Mouse (Mus musculus): ENCODE measurements around the gene Sik3.

DNA sequence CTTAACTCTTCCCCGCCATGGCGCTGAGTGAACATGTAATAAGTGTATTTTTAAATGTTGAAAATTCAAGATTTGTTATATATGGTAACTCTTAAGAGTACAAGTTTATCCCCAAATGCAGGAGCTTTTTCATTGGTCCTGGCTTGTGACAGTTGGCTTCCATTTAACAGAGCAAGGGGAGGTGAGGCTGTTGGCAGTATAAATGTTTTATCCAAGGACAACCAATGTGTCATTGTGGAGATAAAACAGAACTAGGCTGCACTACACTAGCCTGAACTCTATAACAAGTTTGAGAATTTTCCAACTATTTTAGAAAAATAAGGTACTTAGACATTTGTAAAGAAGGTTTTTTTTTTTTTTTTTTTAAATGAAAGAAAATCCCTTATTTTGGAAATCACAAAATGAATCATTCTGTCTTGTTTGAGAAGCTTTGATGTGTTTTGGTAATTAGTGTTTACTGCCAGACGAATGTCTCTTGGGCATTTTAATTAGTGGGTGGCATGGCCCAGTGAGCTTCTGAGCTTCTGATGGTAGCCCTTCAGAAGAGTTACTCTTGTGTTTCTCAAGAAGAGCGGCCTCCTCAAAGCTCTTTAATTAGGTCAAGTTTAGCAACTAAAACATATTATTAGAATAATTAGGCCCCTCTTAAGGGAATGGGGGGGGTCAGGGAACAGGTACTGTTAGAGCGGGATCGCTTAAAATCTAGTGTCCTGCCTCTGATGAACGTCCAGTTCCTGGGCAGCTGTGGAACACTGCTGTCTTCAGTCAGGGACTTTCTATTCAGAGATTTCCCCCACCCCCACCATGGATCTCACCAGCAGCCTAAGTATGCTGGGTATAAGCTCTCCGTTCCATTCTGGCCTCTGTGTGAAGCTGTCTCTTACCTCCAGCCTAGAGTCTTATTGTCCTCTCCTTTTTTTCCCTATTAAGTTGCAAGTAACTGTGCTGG is 139.7 kb downstream of the Sik3 start:
- TF ChIP-seq CTCF (IDR thresholded peaks at IDR 0.05), result no peak
- TF ChIP-seq EP300 (IDR thresholded peaks at IDR 0.05), result no peak

All from lung, postnatal 0 days (tissue).